Mouse (Mus musculus) gastrocnemius, postnatal 4 days (tissue): ENCODE measurements around the gene Defb47. TPM values are rescaled to one million over a fixed set of nuclear protein-coding genes. Genes with fewer than 3 reads are reported as not detected.

Experiments used
- total RNA-seq, 2 experiments: library from RNA; stranded (reverse); gene quantifications; 2 replicates each; pipeline ENCODE4 v1.2.3; 2021

Defb47 gene
- total RNA-seq, 2 experiments from 2014 or later = not detected

Other genes starting within 250 kb of the Defb47 start
- gene Ints6, start 236.9 kb upstream of the Defb47 start, total RNA-seq = 10 to 100 TPM; 24.0 to 27.2 TPM
- gene Wdfy2, start 160.4 kb upstream of the Defb47 start, total RNA-seq = 10 to 100 TPM; 12.4 to 14.0 TPM
- gene Defb48, start 13.6 kb upstream of the Defb47 start, total RNA-seq = not detected
- not detected for gene Defb43, start 13.7 kb downstream of the Defb47 start, total RNA-seq
- gene Defb42, start 48.9 kb downstream of the Defb47 start, total RNA-seq = not detected
- not detected for gene Defb30, start 51.9 kb downstream of the Defb47 start, total RNA-seq